Mouse (Mus musculus): Measurements from ENCODE around the gene Olfr1342.

DNA sequence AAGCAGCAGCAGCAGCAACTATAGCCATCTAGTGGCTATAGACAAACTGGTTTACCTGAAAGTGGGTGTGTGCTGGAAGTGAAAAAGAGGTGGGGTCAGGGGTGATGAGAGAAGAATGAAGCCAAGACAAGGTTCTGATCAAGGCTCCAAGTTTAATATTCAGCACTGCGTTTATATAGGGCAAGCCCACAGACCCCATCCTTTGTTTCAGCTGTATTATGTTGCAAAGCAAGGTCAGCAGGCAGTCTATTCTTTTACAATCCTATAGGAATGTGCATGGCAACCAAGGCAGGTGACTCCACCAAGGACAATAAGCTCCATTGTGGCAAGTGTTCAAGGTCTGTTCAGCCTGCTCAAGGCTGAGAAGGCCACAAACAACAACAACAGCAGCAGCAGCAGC lies 19.1 kb upstream of the Olfr1342 start:
- no peak for TF ChIP-seq GATA1 (IDR thresholded peaks at IDR 0.05; ENCODE audit: borderline replicate concordance, low read length)
- TF ChIP-seq FLI1 (IDR thresholded peaks at IDR 0.05; ENCODE audit: low read length): no peak
